Mouse (Mus musculus) midbrain, embryonic 13.5 days (tissue): ENCODE results near the gene Tctn3. TPM values are rescaled to one million over a fixed set of nuclear protein-coding genes. Genes with fewer than 3 reads are reported as not detected.
"Not testable (repeated sequence)": the region's sequence is repeated elsewhere in the genome, so short reads cannot be mapped to it uniquely, and the experiment has no call there.

Experiments used
- ATAC-seq: fragments of 200-750 bp; cut with Nextera tagmentation; 2 replicates; pipeline ENCODE4 v1.8.0; 2017; ENCODE audit warnings: mild to moderate bottlenecking, moderate TSS enrichment, moderate library complexity
- H3K27ac ChIP-seq: fragments of 300-500 bp; sonication (generic); 2 replicates; pipeline ENCODE4 v1.5.1; 2015; ENCODE audit warnings: inconsistent platforms, mild to moderate bottlenecking, moderate library complexity
- H3K27me3 ChIP-seq: fragments of 300-500 bp; sonication (generic); 2 replicates; pipeline ENCODE4 v1.6.1; 2015; ENCODE audit warnings: mild to moderate bottlenecking, inconsistent platforms
- H3K36me3 ChIP-seq: fragments of 300-500 bp; sonication (generic); 2 replicates; pipeline ENCODE4 v1.6.1; 2015; ENCODE audit warnings: mild to moderate bottlenecking, inconsistent platforms
- H3K4me1 ChIP-seq: fragments of 300-500 bp; sonication (generic); replicated peaks from 2 replicates; pipeline ENCODE4 v1.6.1; 2015; ENCODE audit warnings: inconsistent platforms
- H3K4me2 ChIP-seq: fragments of 300-500 bp; sonication (generic); replicated peaks from 2 replicates; pipeline ENCODE4 v1.6.1; 2015; ENCODE audit warnings: moderate library complexity, mild to moderate bottlenecking, inconsistent platforms
- H3K4me3 ChIP-seq: fragments of 300-500 bp; sonication (generic); replicated peaks from 2 replicates; pipeline ENCODE4 v1.5.1; 2015; ENCODE audit warnings: mild to moderate bottlenecking, inconsistent platforms
- H3K9ac ChIP-seq: fragments of 300-500 bp; sonication (generic); replicated peaks from 2 replicates; pipeline ENCODE4 v1.6.1; 2015; ENCODE audit warnings: mild to moderate bottlenecking, inconsistent platforms
- H3K9me3 ChIP-seq: fragments of 300-500 bp; sonication (generic); 2 replicates; pipeline ENCODE4 v1.6.1; 2016; ENCODE audit warnings: mild to moderate bottlenecking, inconsistent platforms
- WGBS: fragments of 180-500 bp; shearing (Covaris S2); methylation state at CpG from one replicate; pipeline ENCODE4 v1.1.7; 2015; 5-methylcytosine and 5-hydroxymethylcytosine counted together
- polyA plus RNA-seq: library from polyadenylated mRNA; unstranded; fragments of >200 nt; fragmentation: Nextera tagmentation; extraction: Ambion mirVana; gene quantifications from 2 replicates; pipeline ENCODE4 v1.2.1, GENCODE M21; 2015

The Tctn3 gene
- polyA plus RNA-seq, 1 experiment from 2014 or later, result 12.1 TPM

- 97% methylated on average over 5 of the region's 5 CpGs for WGBS
- Histone ChIP-seq H3K36me3 (peaks cover 71% of the 10 kb centered on the region), H3K4me3 (no peak overlapping the region), H3K9me3 (no peaks in the 10 kb centered on the region), H3K4me2 (no peak overlapping the region), H3K27ac (no peak overlapping the region), H3K4me1 (peaks cover 14% of the 10 kb centered on the region), H3K27me3 (no peaks in the 10 kb centered on the region), H3K9ac (no peak overlapping the region)
- no peak for ATAC-seq
Observed at GRCm38 (mm10) chr19:40581662-40582061, 30.4 kb downstream of the Tctn3 start.

GRCm38 (mm10) chr19:40580902-40581301 is 31.1 kb downstream of the Tctn3 start:
- Histone ChIP-seq H3K9ac (no peak overlapping the region), H3K36me3 (peaks cover 79% of the 10 kb centered on the region), H3K4me1 (peaks cover 7% of the 10 kb centered on the region; the same call in 1 of the 2 replicates), H3K4me2 (no peak overlapping the region), H3K9me3 (no peaks in the 10 kb centered on the region), H3K4me3 (no peak overlapping the region), H3K27me3 (no peaks in the 10 kb centered on the region), H3K27ac (no peak overlapping the region)
- whole genome bisulfite sequencing, result 91% methylated on average over 2 of the region's 2 CpGs
- ATAC-seq, result no peak

- no peak for ATAC-seq
- Histone ChIP-seq H3K9ac (no peak overlapping the region), H3K4me1 (no peaks in the 10 kb centered on the region), H3K27me3 (no peaks in the 10 kb centered on the region), H3K36me3 (peaks cover 94% of the 10 kb centered on the region), H3K4me3 (no peak overlapping the region), H3K4me2 (no peak overlapping the region), H3K9me3 (peaks cover 5% of the 10 kb centered on the region; the same call in 1 of the 2 replicates), H3K27ac (no peak overlapping the region)
- WGBS, result 90% methylated on average over 5 of the region's 5 CpGs
Observed at GRCm38 (mm10) chr19:40575438-40575837, 36.6 kb downstream of the Tctn3 start.

- Histone ChIP-seq H3K4me3 (no peak overlapping the region), H3K27me3 (no peaks in the 10 kb centered on the region), H3K9me3 (peaks cover 12% of the 10 kb centered on the region; the same call in 1 of the 2 replicates), H3K9ac (no peak overlapping the region), H3K4me2 (no peak overlapping the region), H3K4me1 (no peaks in the 10 kb centered on the region), H3K36me3 (peaks cover 100% of the 10 kb centered on the region), H3K27ac (no peak overlapping the region)
- no peak for ATAC-seq
- 94% methylated on average over 9 of the region's 9 CpGs for WGBS
Observed at GRCm38 (mm10) chr19:40570726-40571125, 41.3 kb downstream of the Tctn3 start.

- H3K4me1 ChIP-seq, result no peaks in the 10 kb centered on the region
- H3K9ac ChIP-seq, result no peak overlapping the region
- H3K36me3 ChIP-seq, result peaks cover 99% of the 10 kb centered on the region
- no peak overlapping the region for H3K27ac ChIP-seq
- WGBS, result 85% methylated on average over 3 of the region's 3 CpGs
- H3K4me3 ChIP-seq, result no peak overlapping the region
- H3K4me2 ChIP-seq, result no peak overlapping the region
- no peak for ATAC-seq
- no peaks in the 10 kb centered on the region for H3K27me3 ChIP-seq
- peaks cover 12% of the 10 kb centered on the region; the same call in 1 of the 2 replicates for H3K9me3 ChIP-seq
Observed at GRCm38 (mm10) chr19:40567616-40568015, 44.4 kb downstream of the Tctn3 start.

GRCm38 (mm10) chr19:40563880-40564645 is 48.0 kb downstream of the Tctn3 start:
- Histone ChIP-seq H3K9ac (no peak overlapping the region), H3K4me3 (no peak overlapping the region), H3K4me1 (no peaks in the 10 kb centered on the region), H3K27me3 (no peaks in the 10 kb centered on the region), H3K36me3 (peaks cover 74% of the 10 kb centered on the region), H3K9me3 (no peaks in the 10 kb centered on the region), H3K4me2 (no peak overlapping the region), H3K27ac (no peak overlapping the region)
- no peak for ATAC-seq
- WGBS, result 87% methylated on average over 10 of the region's 10 CpGs

GRCm38 (mm10) chr19:40561521-40561920 is 50.5 kb downstream of the Tctn3 start:
- WGBS, result 68% methylated on average over 13 of the region's 31 CpGs
- not testable (repeated sequence) for H3K27ac ChIP-seq
- ATAC-seq, result peak; percentile 72; the same call in 1 of the 2 replicates

GRCm38 (mm10) chr19:40556029-40556428 is 56.0 kb downstream of the Tctn3 start:
- no peak overlapping the region for H3K27ac ChIP-seq
- no peaks in the 10 kb centered on the region for H3K27me3 ChIP-seq
- ATAC-seq, result no peak
- H3K4me1 ChIP-seq, result no peaks in the 10 kb centered on the region
- H3K36me3 ChIP-seq, result peaks cover 73% of the 10 kb centered on the region
- no peak overlapping the region for H3K4me2 ChIP-seq
- no peaks in the 10 kb centered on the region for H3K9me3 ChIP-seq
- 95% methylated on average over 7 of the region's 7 CpGs for WGBS
- no peak overlapping the region for H3K9ac ChIP-seq
- no peak overlapping the region for H3K4me3 ChIP-seq

More at GRCm38 (mm10) chr19:40561521-40561920, 50.5 kb downstream of the Tctn3 start:
- H3K4me2 ChIP-seq, H3K4me1 ChIP-seq, H3K9me3 ChIP-seq, H3K27me3 ChIP-seq, H3K9ac ChIP-seq, H3K4me3 ChIP-seq: not testable (repeated sequence)
- H3K36me3 ChIP-seq, result peaks cover 69% of the 10 kb centered on the region

GRCm38 (mm10) chr19:40555136-40555535 is 56.9 kb downstream of the Tctn3 start:
- ATAC-seq, result no peak
- H3K27ac ChIP-seq, result no peak overlapping the region
- no peaks in the 10 kb centered on the region for H3K4me1 ChIP-seq
- no peak overlapping the region for H3K9ac ChIP-seq
- peaks cover 82% of the 10 kb centered on the region for H3K36me3 ChIP-seq
- WGBS, result 95% methylated on average over 8 of the region's 8 CpGs
- no peak overlapping the region for H3K4me3 ChIP-seq
- H3K9me3 ChIP-seq, result no peaks in the 10 kb centered on the region
- no peaks in the 10 kb centered on the region for H3K27me3 ChIP-seq
- no peak overlapping the region for H3K4me2 ChIP-seq

- no peak overlapping the region for H3K4me2 ChIP-seq
- peaks cover 84% of the 10 kb centered on the region for H3K36me3 ChIP-seq
- no peaks in the 10 kb centered on the region for H3K9me3 ChIP-seq
- H3K27me3 ChIP-seq, result no peaks in the 10 kb centered on the region
- WGBS, result 96% methylated on average over 11 of the region's 11 CpGs
- H3K4me3 ChIP-seq, result no peak overlapping the region
- peaks cover 6% of the 10 kb centered on the region; the same call in 1 of the 2 replicates for H3K4me1 ChIP-seq
- H3K27ac ChIP-seq, result no peak overlapping the region
- no peak for ATAC-seq
- no peak overlapping the region for H3K9ac ChIP-seq
Observed at GRCm38 (mm10) chr19:40554343-40554742, 57.7 kb downstream of the Tctn3 start.

- Histone ChIP-seq H3K4me2 (no peak overlapping the region), H3K4me3 (no peak overlapping the region), H3K36me3 (peaks cover 87% of the 10 kb centered on the region), H3K27ac (no peak overlapping the region), H3K9me3 (no peaks in the 10 kb centered on the region), H3K9ac (no peak overlapping the region), H3K27me3 (no peaks in the 10 kb centered on the region), H3K4me1 (peaks cover 9% of the 10 kb centered on the region; the same call in 1 of the 2 replicates)
- ATAC-seq, result no peak
- WGBS, result 94% methylated on average over 6 of the region's 6 CpGs
Observed at GRCm38 (mm10) chr19:40553849-40554248, 58.2 kb downstream of the Tctn3 start.

GRCm38 (mm10) chr19:40553014-40553789 is 58.8 kb downstream of the Tctn3 start:
- Histone ChIP-seq H3K27ac (no peak overlapping the region), H3K4me2 (no peak overlapping the region), H3K4me3 (no peak overlapping the region), H3K4me1 (peaks cover 12% of the 10 kb centered on the region; the same call in 1 of the 2 replicates), H3K9ac (no peak overlapping the region), H3K36me3 (peaks cover 84% of the 10 kb centered on the region), H3K9me3 (no peaks in the 10 kb centered on the region), H3K27me3 (no peaks in the 10 kb centered on the region)
- no peak for ATAC-seq
- WGBS, result 93% methylated on average over 14 of the region's 14 CpGs
